Mouse (Mus musculus): ENCODE results near the gene Eif2b5. TPM values are rescaled to one million over a fixed set of nuclear protein-coding genes. Genes with fewer than 3 reads are reported as not detected.
A peak's percentile ranks its signal among the peaks of the same experiment; 100 is the strongest.
"Not testable (repeated sequence)": the region's sequence is repeated elsewhere in the genome, so short reads cannot be mapped to it uniquely, and the experiment has no call there.

The Eif2b5 gene
- polyA plus RNA-seq, 1 experiment: 61.0 TPM

DNA sequence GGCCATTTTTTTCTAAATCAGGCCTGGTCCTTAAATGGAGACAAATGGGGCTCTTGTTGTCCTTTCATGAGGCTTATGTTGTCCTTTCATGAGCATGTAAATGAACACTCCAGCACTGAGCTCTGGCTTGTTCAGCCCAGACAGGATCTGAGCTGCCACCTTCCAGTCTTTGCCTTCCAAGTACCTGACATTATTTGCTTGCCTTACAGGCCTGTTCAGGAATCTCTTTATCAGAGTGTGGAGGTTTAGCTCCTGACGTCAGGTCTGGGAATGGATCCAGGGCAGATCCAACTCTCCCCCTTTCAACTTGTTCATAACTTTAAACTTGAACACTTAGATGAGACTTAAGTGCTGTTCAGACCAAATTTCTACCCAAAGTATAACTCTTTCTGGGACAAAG, 21.8 kb upstream of the Eif2b5 start:
- DNase-seq (ENCODE audit: low read depth): peak; percentile 74
- no peak for TF ChIP-seq CTCF (IDR thresholded peaks at IDR 0.05; ENCODE audit: borderline replicate concordance, extremely low read depth, insufficient read depth, insufficient read length)
- TF ChIP-seq POLR2A (IDR thresholded peaks at IDR 0.05; ENCODE audit: borderline replicate concordance, extremely low read depth, insufficient read depth, insufficient read length, poor library complexity, severe bottlenecking): no peak

DNA sequence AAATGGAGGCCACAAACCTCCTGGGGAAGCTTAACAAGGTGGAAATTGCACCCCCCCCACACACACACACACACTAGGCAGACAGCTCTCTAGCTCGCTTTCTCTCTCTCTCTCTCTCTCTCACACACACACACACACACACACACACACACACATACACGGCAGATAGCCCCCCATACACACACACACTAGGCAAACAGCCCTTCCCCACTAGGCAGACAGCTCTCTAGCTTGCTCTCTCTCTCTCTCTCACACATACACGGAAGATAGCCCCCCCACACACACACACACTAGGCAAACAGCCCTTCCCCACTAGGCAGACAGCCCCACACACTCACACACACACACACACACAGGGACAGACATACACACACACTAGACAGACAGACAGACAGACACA, 21.3 kb upstream of the Eif2b5 start:
- TF ChIP-seq POLR2A (IDR thresholded peaks at IDR 0.05; ENCODE audit: borderline replicate concordance, extremely low read depth, insufficient read depth, insufficient read length, poor library complexity, severe bottlenecking): no peak
- no peak for TF ChIP-seq CTCF (IDR thresholded peaks at IDR 0.05; ENCODE audit: borderline replicate concordance, extremely low read depth, insufficient read depth, insufficient read length)
- DNase-seq (ENCODE audit: low read depth): no peak

GRCm38 (mm10) chr16:20478504-20478903, 20.1 kb upstream of the Eif2b5 start:
- TF ChIP-seq POLR2A (IDR thresholded peaks at IDR 0.05; ENCODE audit: borderline replicate concordance, extremely low read depth, insufficient read depth, insufficient read length, poor library complexity, severe bottlenecking): no peak
- no peak for TF ChIP-seq CTCF (IDR thresholded peaks at IDR 0.05; ENCODE audit: borderline replicate concordance, extremely low read depth, insufficient read depth, insufficient read length)
- DNase-seq (ENCODE audit: low read depth): no peak

DNA sequence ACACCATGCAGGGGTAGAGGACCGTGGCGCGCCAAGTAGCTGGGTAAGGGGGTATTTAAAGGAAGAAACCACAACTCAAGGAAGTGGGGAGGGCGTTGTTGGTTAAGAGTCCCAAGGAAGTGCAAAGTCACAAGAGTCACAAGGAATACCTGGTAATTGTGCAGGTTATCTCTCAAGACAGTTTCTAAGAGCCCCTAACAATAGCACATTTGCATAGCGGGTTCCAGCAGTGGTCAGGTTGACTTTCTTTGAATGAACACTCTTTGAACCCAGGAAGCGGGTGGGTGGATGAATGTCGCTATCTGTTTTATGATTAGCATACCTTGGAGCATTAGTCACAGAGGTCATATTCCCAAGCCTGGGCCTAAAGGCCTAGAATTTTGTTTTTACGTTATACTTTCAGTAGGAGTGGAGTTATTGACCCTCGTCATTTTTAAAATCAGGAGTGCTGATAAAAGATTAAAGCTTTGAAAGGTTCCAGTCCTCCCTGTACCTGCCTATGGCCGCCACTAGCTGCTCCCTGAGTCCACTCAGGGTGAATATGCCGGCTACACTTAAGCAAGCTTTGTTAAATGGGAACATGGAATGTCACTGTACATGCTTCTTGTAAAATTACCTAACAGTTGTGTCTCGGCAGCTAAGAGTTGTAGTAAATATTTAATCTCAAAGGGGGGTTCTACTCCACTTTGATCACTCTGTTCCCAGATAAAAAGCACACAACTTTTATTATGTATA, 19.4 kb upstream of the Eif2b5 start:
- DNase-seq (ENCODE audit: low read depth): not testable (repeated sequence)

DNA sequence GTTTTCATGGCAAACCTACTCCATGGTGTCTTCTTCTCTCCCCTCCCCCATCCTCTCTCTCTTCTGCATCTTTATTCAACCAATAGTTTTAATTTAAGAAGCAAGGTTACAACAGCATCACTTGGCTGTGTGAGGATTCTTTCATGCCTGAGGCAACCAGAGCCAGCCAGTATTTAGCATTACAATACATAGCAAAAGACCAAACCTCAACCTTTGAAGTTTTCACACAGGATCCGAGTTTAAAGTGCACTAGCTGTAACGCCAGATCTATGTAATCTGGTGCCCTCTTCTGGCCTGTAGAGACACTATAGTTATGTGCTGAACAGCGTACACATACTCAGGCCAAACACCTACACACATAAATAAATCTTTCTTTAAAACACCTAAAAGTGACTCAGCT, 18.5 kb upstream of the Eif2b5 start:
- TF ChIP-seq CTCF (IDR thresholded peaks at IDR 0.05; ENCODE audit: borderline replicate concordance, extremely low read depth, insufficient read depth, insufficient read length) (peak; percentile 42; the same call in 1 of the 2 replicates), POLR2A (IDR thresholded peaks at IDR 0.05; ENCODE audit: borderline replicate concordance, extremely low read depth, insufficient read depth, insufficient read length, poor library complexity, severe bottlenecking) (no peak)
- DNase-seq (ENCODE audit: low read depth): peak; percentile 68

- DNase-seq (ENCODE audit: low read depth): no peak
- no peak for TF ChIP-seq POLR2A (IDR thresholded peaks at IDR 0.05; ENCODE audit: borderline replicate concordance, extremely low read depth, insufficient read depth, insufficient read length, poor library complexity, severe bottlenecking)
These were observed 16.9 kb upstream of the Eif2b5 start for GRCm38 (mm10) chr16:20481746-20482145.

GRCm38 (mm10) chr16:20483716-20484115, 14.9 kb upstream of the Eif2b5 start:
- DNase-seq (ENCODE audit: low read depth): not testable (repeated sequence)

DNA sequence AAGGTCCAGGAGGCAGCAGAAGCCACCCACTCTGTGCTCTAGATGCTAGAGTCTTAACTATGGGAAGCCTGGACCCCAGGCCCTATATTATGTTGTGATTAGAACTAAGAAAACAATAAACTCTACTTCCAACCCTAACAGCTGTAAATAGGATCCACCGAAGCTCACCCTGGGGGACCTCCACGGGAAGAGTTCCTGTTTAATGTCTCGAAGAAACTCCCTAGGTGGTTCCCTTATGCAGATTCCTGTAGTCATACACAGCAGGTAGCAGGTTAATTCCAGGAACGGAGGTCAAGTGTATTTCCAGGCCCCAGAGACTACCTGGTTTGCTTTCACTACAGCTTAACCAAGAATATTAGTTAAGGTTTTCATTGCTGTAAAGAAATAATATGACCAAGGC, 13.6 kb upstream of the Eif2b5 start:
- no peak for TF ChIP-seq CTCF (IDR thresholded peaks at IDR 0.05; ENCODE audit: borderline replicate concordance, extremely low read depth, insufficient read depth, insufficient read length)
- no peak for TF ChIP-seq POLR2A (IDR thresholded peaks at IDR 0.05; ENCODE audit: borderline replicate concordance, extremely low read depth, insufficient read depth, insufficient read length, poor library complexity, severe bottlenecking)
- no peak for DNase-seq (ENCODE audit: low read depth)

GRCm38 (mm10) chr16:20486048-20486447, 12.6 kb upstream of the Eif2b5 start:
- peak; percentile 35 for DNase-seq (ENCODE audit: low read depth)
- no peak for TF ChIP-seq POLR2A (IDR thresholded peaks at IDR 0.05; ENCODE audit: borderline replicate concordance, extremely low read depth, insufficient read depth, insufficient read length, poor library complexity, severe bottlenecking)
- no peak for TF ChIP-seq CTCF (IDR thresholded peaks at IDR 0.05; ENCODE audit: borderline replicate concordance, extremely low read depth, insufficient read depth, insufficient read length)

DNA sequence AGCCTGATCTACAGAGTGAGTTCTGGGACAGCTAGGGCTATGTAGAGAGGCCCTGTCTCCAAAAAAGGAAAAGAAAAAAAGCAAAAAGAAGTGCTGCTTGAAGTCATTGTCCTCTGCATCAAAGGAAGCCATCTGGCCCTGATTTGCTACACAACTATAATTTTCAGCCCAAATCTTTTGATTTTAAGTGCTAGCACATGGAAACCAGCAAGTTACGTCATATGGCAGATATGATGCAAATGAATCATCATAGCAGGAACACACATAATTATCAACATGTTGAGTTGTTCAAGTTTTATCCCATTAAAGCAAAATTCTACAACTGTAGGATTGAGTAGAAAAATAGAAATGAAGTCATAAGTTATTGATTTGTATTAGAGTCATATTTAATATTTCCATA, 10.5 kb upstream of the Eif2b5 start:
- no peak for TF ChIP-seq POLR2A (IDR thresholded peaks at IDR 0.05; ENCODE audit: borderline replicate concordance, extremely low read depth, insufficient read depth, insufficient read length, poor library complexity, severe bottlenecking)
- TF ChIP-seq CTCF (IDR thresholded peaks at IDR 0.05; ENCODE audit: borderline replicate concordance, extremely low read depth, insufficient read depth, insufficient read length): no peak
- no peak for DNase-seq (ENCODE audit: low read depth)

DNA sequence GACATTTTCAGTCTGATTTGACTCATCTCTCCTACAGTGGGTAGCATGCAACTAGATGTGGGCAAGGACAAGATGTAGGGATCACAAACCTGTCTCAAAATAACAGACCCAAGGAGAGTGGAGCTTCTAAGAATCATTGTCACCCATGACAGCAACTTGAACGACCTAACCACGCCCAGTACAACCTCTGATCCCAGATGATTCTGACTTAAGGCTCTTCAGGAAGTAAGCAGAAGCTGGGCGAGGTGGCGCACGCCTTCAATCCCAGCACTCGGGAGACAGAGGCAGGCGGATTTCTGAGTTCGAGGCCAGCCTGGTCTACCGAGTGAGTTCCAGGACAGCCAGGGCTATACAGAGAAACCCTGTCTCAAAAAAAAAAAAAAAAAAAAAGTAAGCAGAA, 9.9 kb upstream of the Eif2b5 start:
- not testable (repeated sequence) for DNase-seq (ENCODE audit: low read depth)

- no peak for TF ChIP-seq POLR2A (IDR thresholded peaks at IDR 0.05; ENCODE audit: borderline replicate concordance, extremely low read depth, insufficient read depth, insufficient read length, poor library complexity, severe bottlenecking)
- TF ChIP-seq CTCF (IDR thresholded peaks at IDR 0.05; ENCODE audit: borderline replicate concordance, extremely low read depth, insufficient read depth, insufficient read length): no peak
- no peak for DNase-seq (ENCODE audit: low read depth)
These were observed 9.4 kb upstream of the Eif2b5 start for GRCm38 (mm10) chr16:20489233-20489632.

- no peak for DNase-seq (ENCODE audit: low read depth)
- TF ChIP-seq POLR2A (IDR thresholded peaks at IDR 0.05; ENCODE audit: borderline replicate concordance, extremely low read depth, insufficient read depth, insufficient read length, poor library complexity, severe bottlenecking) (no peak), CTCF (IDR thresholded peaks at IDR 0.05; ENCODE audit: borderline replicate concordance, extremely low read depth, insufficient read depth, insufficient read length) (0 out of 2 replicates have a peak, but pooled peaks have one; percentile 7)
These were observed 8.0 kb upstream of the Eif2b5 start for GRCm38 (mm10) chr16:20490581-20490980.

Measured in brain, embryonic 14.5 days (tissue).